18 mouse cellular contexts compared by ENCODE assay signal in genomic region chr17:30331380-30331779, GRCm38 (mm10).
"Had no signal": no experiment of that assay in that cellular context is flagged by ENCODE, and none has a peak within 500 bp of the region (broad histone marks: within the 10 kb centered on the region; RNA-seq: fewer than 3 reads in every experiment).

No protein-coding gene starts in this region.

- DNase-seq: lung, embryonic 14.5 days; lung, postnatal 10 days; lung, postnatal 4 days; retina, postnatal 1 day; right cerebral cortex, adult 18-20 months; right cerebral cortex, postnatal 25 days; right cerebral cortex, postnatal 4 days; thymus, adult 2 months; thymus, postnatal 25 days; thymus, postnatal 4 days had no signal

- H3K27me3 ChIP-seq: midbrain, embryonic 13.5 days; neural tube, embryonic 13.5 days; neural tube, embryonic 15.5 days; stomach, embryonic 15.5 days had no signal

- H3K4me1 ChIP-seq: stomach, embryonic 15.5 days had no signal

- H3K4me2 ChIP-seq: lung, embryonic 14.5 days; midbrain, embryonic 13.5 days; neural tube, embryonic 13.5 days; neural tube, embryonic 15.5 days; stomach, embryonic 15.5 days had no signal

- ATAC-seq: midbrain, embryonic 13.5 days; midbrain, embryonic 16.5 days had no signal

- H3K4me3 ChIP-seq: midbrain, embryonic 10.5 days; midbrain, embryonic 13.5 days; myocyte; neural tube, embryonic 13.5 days; neural tube, embryonic 15.5 days; stomach, embryonic 15.5 days had no signal

- H3K9ac ChIP-seq: lung, embryonic 14.5 days; midbrain, embryonic 13.5 days; neural tube, embryonic 13.5 days; neural tube, embryonic 15.5 days; stomach, embryonic 15.5 days had no signal

- H3K27ac ChIP-seq: midbrain, embryonic 10.5 days; midbrain, embryonic 13.5 days; neural tube, embryonic 13.5 days; neural tube, embryonic 15.5 days; stomach, embryonic 15.5 days; stomach, postnatal 0 days had no signal

- H3K9me3 ChIP-seq: midbrain, embryonic 10.5 days; midbrain, embryonic 13.5 days; neural tube, embryonic 13.5 days; neural tube, embryonic 15.5 days; stomach, embryonic 15.5 days had no signal

- H3K36me3 ChIP-seq: midbrain, embryonic 10.5 days; midbrain, embryonic 13.5 days; neural tube, embryonic 13.5 days; neural tube, embryonic 15.5 days; stomach, embryonic 15.5 days had no signal
